Mouse (Mus musculus): ENCODE results near the gene Cnih2. TPM values are rescaled to one million over a fixed set of nuclear protein-coding genes. Genes with fewer than 3 reads are reported as not detected.
"Not testable (repeated sequence)": the region's sequence is repeated elsewhere in the genome, so short reads cannot be mapped to it uniquely, and the experiment has no call there.

Gene Cnih2
- total RNA-seq, 2 experiments from 2014 or later: 1.3 to 1.9 TPM

DNA sequence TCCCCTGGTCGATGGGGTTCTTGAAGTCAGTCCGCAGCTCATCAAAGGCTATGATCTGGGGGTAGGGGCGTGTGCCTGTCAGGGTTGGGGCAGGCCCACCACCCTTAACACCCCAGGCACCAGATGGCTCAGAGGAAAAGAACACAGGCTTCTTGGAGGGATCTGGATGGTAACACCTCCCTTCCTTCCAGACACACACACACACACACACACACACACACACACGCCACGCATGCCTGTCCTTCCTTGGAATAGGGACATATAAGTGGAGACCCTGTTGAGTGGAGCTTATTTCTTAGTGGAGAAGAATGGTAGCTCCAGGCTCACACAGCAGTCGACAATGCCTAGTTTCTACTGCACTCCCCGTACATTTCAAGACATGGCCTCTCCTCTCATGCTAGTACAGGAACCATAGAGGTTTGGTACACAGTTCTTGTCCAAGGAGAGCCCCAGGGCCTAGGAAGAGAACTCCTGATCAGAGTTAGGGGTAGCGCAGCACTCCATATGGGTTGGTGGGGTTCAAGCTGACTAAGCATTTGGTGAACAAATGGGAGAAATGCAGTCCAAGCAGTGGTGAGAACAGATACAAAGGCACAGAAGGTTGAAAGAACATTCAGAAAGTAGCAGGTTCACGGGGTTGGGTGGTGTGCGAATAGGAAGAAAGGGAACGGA lies 3.4 kb downstream of the Cnih2 start:
- no peak for DNase-seq (ENCODE audit: low spot score in 2 of 2)

DNA sequence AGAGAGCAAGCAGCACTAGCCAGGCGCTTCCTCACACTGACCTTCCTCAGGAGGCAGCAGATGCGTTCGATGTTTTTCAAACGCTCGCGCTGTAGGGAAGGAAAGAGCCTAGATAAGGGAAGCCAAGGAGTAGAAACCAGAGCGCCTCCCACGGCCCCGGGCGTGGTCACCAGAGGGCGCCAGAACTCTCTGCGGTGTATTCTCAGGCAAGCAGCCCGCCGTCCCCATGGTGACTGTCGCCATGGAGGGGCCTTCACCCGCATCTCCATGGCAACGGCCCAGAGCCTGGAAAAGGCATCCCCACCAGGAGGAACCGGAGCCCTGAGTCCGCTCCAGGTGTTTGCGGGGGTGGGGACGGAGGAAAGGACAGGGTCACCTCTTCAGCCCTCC lies 4.1 kb downstream of the Cnih2 start:
- DNase-seq (ENCODE audit: low spot score in 2 of 2): peak; percentile 84 to 88

DNA sequence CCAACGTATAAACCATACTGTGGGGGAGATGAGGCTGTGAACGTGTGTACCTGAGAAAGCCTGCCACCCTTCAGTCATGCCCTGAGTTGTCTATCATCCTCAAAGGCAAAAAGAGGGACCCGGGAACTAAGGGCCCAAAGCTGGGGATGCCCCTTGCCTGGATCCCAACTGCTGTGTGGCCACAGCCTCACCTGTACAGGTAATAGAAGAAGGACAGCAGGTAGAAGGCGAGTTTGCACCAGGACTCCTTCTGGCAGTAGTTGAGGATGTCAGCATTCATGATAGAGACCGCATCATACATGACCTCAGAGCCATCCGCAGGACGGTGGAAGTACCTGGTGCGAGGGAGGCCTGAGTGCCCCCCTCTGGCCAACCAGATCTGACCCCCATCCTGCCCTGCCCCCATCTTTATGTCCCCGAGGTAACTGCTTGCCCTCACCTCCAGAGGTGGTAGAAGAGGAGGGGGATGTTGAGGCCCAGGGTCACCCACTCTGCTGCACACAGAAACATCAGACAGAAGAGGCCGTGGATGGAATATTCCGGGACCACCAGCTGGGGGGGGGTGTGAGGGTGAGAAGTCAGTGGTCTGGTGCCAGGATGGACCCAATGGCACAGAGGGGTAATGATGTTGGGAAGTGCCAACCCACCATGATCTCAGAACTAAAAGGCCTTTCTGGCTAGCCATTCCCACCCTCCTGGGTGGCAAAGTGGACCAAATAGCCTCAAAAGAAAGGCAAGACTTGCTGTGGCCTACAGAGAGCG lies 4.7 kb downstream of the Cnih2 start:
- no peak for DNase-seq (ENCODE audit: low spot score in 2 of 2)

DNA sequence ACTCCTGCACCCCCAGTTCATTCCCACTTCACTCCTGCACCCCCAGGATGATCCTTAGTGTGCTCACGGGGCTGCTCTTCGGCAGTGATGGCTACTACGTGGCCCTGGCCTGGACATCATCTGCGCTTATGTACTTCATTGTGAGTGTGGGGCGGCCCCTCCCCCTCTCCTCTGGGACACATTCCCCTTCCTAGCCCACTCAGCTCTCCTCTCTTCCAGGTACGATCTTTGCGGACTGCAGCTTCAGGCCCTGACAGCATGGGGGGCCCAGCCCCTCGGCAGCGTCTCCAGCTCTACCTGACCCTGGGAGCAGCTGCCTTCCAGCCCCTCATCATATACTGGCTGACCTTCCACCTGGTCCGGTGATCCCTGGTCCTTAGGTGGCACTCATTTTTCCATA lies 6.2 kb downstream of the Cnih2 start:
- DNase-seq (ENCODE audit: low spot score in 2 of 2): no peak

DNA sequence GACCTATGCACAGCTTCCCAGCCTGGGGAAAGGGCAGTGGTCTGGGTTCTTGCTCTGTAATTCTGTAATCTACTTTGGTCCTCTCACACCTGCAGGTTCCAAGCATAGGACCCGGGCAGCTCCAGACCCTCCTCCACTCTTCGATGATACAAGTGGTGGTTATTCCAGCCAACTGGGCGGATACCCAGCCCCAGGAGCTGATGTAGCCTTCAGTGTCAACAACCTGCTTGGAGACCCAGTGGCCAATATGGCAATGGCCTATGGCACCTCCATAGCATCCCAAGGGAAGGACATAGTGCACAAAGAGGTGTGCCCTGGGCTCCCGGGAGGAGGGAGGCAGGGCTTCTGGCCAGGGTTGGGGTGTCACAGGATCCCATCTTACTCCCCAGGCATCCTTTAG lies 9.0 kb downstream of the Cnih2 start:
- DNase-seq (ENCODE audit: low spot score in 2 of 2): no peak

DNA sequence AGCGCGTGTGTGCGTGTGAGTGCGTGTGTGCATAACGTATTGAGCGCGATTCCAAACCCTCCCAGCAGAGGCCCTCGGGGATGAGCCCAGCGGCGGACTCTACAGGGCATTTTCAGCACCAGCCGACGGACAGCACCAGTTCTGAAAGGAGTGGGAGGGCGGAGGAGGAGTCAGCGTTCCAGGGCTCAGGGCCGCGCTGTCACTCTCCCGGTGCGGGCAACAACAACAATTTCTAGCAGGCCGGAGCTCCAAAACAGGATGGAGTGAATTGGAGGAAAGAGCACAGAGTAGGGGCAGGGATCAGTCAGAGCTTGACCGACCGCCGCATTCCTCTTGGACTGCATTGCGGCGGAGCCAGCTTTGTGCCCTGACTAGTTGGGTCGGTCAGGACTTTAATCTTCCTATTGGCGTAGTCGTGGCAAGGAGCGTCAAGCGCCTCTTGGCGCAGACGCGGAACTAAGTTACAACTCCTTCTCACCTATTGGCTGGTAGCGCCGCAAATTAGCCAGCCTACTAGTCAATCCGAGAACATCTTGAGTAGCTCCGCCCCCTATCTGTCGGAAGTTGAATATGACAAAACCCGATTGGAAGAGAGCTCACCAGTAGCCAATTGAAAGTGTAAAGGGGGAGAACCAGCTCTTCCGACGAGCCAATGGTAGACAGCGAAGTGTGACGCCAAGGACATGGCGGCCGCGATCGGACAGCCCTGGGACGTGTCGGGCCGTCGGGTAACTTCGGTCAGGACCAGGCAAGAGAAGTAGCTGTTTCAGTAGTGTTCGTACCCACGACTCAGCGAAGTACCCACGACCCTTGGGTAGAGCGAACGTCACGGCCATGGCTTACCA lies 10.2 kb downstream of the Cnih2 start, which contains the start of gene Yif1a:
Yif1a (plus strand) TSS at position 655 of the 845 bp plus-strand sequence.
- DNase-seq (ENCODE audit: low spot score in 2 of 2): peak; percentile 88 to 95

DNA sequence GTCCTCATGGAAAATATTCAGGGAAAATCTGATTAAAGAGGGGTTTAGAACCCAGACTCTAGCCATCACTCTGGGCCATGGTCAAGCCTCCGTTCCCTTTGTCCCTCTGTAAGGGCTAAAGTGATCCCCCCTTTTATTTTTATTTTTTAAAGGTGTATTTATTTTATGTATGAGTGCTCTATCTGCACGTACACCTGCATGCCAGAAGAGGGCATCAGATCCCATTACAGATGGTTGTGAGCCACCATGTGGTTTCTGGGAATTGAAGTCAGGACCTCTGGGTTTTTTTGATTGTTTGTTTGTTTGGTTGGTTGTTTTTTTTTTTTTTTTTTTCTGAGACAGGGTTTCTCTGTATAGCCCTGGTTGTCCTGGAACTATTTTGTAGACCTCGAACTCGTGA lies 11.8 kb downstream of the Cnih2 start:
- DNase-seq (ENCODE audit: low spot score in 2 of 2): not testable (repeated sequence)

DNA sequence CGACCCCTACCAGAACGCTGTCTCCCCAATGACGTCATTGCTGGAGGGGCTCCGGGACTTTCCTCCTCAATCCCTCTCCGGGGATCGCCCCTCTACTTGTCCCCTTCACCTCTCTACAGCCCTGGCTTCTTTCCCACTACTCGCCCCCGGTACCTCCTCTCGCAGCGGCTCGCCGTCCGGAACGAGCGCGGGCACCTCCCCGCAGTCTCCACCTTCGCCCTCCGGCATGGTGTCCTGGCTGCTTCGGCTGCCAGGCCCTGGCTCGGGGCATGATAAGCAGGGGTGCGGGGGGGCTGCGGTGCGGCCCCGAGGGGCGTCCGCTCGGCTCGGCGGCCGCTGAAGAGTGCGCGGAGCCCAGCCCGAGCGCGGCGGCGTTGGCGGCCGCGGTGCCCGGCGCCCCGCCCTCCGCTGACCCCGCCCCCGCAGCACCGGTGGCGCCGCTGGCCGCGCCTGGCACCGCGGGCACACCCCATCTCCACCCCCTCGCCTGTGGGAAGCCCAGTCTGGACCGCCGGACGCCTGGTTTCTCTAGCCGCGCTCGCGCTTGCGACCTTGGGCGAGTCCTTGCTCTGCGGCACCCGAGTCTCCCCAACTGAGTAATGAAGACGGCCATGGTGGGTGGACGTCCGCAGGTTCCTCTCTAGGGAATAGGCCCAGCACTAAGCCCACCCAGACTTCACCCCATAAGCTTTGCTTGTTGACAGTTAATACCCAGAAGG lies 13.0 kb downstream of the Cnih2 start, which contains the start of gene Tmem151a:
Tmem151a (minus strand) TSS at position 387 of the 719 bp plus-strand sequence.
- DNase-seq (ENCODE audit: low spot score in 2 of 2): no peak

DNA sequence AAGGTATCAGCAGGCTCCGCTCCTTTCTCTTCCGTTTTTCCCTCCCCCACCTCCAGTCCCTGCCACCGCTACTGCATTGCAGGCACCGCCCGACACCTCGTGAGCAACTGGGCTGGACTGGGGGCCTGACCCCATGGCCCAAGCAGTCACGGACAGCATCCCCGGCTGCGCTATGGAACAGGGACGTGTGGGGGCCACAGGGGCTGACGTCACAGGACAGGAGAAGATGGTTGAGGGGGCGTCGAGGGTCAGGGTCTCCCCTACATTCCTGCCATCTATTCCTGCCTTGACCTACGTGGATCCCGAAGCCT lies 13.5 kb downstream of the Cnih2 start:
- no peak for DNase-seq (ENCODE audit: low spot score in 2 of 2)

DNA sequence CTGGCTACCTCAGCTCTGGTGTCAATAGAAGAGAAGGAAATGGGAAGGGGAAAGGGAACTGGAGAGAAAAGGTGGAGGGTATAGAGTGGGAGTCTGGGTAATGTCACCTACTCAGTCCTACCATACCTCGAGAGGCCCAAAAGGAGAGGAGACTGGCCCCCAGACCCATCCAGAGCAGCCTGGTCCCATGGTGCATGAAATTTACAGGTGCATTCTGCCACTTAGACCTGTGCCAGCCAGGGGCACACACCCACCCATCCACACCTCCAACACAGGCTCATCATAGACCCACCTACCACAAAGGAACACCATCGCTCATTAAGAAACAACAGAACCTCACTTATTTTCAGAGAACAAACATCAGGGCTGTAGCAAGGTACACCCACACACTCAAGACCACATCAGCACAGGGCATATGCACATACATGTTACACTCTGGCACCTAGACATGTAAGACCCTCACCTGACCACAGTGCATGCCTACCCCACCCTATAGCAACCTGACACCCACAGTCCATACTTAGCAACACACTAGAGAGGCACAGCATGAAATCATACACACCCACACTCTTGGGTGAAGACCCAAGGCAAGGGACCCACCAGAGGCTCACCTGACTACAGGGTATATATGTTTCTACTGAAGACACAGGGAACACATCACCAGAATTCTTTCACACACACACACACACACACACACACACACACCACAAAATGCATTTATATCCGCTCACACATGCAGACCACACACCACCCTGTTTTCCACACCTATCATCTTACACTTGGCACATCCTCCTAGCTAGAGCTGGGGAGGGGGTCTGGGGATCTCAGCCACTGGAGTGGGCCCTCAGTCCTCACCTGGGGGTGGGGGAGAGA lies 14.1 kb downstream of the Cnih2 start:
- DNase-seq (ENCODE audit: low spot score in 2 of 2): no peak

DNA sequence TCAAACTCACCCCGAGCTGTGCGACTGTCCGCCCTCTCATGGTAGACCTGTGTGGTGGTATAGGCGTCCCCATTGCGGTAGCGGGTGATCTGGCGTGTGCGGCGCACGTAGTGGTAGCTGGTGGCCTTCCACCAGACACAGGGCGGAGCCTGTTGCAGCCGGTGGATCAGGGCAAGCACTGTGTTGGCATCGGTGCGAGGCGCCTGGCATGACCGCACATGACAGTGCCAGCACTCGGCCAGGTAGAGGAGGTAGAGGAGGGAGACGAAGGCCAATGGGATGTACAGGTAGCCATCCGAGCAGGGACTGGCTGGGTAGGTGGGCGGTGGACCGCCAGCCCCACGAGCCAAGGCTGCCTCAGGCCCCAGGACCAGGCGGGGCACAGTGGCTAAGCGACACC lies 15.7 kb downstream of the Cnih2 start:
- no peak for DNase-seq (ENCODE audit: low spot score in 2 of 2)

DNA sequence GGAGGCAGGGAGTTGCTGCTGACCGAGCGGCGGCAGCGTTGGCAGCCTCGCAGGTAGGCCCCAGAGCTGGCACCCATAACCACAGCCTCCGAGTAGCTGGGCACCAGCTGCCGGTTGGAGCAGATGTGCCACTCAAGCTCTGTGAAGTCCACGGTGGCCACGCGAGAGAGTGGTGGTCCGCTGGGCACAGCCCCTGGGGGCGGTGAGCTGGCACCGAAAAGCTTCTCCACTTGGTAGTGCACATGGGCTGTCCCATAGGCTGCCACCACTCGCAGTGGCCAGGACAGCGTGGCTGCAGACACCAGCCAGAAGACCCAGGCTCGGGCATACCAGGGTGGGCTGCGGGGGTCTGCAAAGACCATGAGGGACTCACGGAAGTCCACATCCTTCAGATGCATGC lies 16.3 kb downstream of the Cnih2 start:
- no peak for DNase-seq (ENCODE audit: low spot score in 2 of 2)

DNA sequence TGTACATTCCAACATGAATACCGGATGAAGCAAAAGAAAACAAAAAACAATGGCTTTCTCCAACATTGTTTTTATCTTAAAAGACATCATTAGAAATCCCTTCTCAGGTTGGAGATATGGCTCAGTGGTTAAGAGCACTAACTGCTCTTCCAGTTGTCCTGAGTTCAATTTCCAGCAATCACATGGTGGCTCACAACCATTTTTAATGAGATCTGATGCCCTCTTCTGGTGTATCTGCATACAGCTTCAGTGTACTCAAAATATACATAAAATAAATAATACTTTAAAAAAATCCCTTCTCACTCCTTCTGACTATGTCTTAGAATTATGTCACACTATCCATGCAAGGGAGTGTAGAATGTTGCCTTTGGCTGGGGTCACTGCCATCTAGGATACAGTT lies 19.0 kb downstream of the Cnih2 start:
- DNase-seq (ENCODE audit: low spot score in 2 of 2): no peak

DNA sequence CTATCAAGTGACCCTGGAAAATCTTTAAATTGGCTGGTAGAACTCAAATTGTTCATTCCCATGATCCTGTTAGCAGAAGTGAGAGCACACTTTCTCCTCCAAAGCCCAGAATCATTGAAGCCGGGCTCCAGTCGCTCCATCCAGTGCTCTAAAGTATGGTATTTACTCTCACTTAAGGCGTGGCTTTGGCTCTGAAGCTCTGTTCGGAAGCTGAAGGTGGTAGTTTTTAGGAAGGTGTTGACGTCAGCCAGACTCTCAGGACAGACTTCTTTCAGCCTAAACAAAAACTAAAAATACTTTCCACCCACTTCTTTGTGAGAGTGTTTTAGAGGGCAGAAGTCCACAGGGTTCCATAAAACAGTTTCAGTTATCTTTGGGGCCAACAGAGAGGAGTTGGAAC lies 24.8 kb downstream of the Cnih2 start:
- no peak for DNase-seq (ENCODE audit: low spot score in 2 of 2)

DNA sequence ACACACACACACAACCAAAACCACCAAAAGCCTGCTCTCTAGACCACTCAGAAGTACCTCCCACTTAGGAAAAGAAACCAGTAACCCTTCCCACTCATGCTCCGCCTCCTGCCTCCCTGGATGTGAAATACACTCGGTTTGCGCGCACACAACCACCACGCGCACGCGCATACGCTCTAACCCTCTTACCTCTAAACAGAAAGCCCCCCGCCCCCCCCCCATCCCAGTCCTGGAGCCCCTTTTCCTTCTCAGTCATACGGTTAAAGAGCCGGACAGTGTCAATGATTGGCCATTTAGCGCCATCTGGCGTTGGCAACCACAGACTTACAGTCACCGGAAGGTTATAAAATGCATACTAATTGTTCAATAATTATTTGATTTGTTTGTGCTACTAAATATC lies 25.3 kb downstream of the Cnih2 start:
- no peak for DNase-seq (ENCODE audit: low spot score in 2 of 2)

DNA sequence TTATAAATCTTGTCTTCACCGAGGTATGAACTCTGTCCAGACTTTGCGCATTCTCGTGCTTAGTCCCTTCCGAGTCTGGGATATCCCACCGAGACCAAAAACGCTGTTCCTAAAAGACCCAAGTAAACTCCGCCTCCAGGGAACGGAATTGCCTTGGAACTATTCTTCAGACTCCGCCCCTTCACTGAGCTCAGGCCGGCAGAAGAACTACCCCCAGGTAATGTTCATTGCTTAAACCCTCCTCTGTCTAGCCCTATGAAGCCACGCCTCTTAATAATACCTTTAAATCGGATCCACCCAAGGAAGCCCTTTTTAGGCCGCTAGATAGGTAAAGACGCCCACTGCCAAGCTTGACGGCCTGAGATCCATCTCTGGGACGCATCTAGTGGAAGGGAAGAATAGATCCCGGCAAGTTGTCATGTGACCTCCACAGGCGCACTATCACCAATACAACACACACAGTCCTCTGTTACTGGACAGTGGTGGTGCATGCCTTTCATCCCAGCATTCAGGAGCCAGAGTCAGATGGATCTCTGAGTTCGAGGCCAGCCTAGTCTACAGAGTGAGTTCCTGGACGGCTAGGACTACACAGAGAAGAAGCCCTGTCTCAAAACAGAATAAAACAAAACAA lies 25.8 kb downstream of the Cnih2 start:
- DNase-seq (ENCODE audit: low spot score in 2 of 2): no peak

DNA sequence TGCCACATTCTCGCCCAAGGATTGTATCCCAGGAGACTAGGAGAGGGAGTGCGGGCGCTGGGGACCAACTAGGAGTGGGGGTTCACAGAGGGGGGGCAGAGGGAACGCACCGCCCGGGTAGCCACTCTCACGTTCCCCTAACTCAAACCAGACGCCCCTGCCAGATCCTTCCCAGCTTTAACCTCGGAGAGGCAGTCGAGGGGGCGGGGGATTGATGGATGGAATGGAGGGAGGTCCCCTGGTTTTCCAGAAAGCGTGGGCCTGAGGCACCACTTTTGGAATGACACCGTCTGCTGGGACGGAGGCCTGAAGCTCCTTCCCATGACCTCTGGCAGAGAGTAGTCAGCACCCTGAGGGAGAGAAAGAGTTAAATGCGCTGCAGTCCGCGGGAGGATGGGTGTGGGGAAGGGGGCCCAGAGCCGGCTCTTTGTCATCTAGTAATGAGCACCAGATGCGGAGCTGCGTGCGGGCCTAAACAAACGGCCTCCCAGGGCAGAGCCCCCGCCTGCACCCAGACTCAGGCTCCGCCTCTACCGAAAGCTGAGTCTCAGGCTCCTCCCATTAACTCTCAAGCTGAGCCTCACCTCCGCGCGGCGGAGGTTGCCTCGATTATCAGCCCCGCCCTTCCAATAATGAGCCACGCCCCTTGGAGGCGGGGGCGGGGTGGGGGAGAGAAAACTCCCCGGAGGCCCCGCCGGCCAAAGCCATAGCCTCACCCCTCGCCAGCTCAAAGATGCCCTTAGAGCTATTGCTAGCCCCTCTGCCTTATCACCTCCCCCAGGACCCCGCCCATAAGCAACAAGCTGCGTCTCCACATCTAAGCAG lies 26.6 kb downstream of the Cnih2 start:
- DNase-seq (ENCODE audit: low spot score in 2 of 2): peak; percentile 49 to 75

DNA sequence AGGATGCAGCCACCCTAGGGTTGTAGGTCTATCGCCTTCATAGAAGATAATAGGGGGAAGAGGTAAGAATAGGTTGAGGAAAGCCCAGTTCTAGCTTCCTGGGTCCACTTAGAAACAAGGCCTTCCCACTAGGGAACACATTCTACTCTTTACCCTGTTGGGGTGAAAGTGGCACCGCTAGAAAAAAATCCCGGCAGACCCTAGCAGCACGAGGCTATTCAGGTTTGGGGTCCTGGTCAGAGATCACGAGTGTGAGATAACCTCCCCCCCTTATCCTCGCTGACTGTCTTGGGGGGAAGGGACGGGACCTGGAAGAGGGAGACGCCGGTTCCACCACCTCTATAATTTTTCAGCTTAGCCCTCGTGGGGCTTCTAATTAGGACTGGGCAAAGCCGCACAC lies 27.2 kb downstream of the Cnih2 start:
- no peak for DNase-seq (ENCODE audit: low spot score in 2 of 2)

DNA sequence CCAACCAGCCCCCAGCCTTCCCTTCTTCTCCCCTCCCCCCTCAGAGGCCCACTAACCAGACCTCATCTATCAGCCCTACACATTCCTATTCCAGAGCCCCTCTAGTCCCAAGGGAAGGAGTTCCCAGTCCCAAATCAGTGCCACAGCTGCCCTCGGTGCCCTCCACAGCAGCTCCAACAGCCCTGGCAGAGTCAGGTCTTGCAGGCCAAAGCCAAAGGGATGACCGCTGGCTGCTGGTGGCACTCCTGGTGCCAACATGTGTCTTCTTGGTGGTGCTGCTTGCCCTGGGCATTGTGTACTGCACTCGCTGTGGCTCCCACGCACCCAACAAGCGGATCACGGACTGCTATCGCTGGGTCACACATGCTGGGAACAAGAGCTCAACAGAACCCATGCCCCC lies 28.3 kb downstream of the Cnih2 start:
- DNase-seq (ENCODE audit: low spot score in 2 of 2): no peak

Data from gastrocnemius, postnatal 4 days (tissue).